Mouse (Mus musculus) small intestine, adult 2 months (tissue): ENCODE data around the gene Mt3.

Experiments
- CTCF ChIP-seq: fragments of 200-500 bp; IDR thresholded peaks from 2 replicates; pipeline ENCODE4 v1.5.1; 2012; ENCODE audit warnings: low read depth, mild to moderate bottlenecking, control low read depth, inconsistent platforms, low read length, moderate library complexity, mixed read lengths; ENCODE audit not compliant: insufficient replicate concordance, insufficient read length; ENCODE audit errors: extremely low read depth
- POLR2A ChIP-seq: fragments of 200-500 bp; IDR thresholded peaks from 2 replicates; pipeline ENCODE4 v1.6.1; 2012; ENCODE audit warnings: low read depth, mild to moderate bottlenecking, control low read depth, inconsistent platforms, low read length, moderate library complexity

DNA sequence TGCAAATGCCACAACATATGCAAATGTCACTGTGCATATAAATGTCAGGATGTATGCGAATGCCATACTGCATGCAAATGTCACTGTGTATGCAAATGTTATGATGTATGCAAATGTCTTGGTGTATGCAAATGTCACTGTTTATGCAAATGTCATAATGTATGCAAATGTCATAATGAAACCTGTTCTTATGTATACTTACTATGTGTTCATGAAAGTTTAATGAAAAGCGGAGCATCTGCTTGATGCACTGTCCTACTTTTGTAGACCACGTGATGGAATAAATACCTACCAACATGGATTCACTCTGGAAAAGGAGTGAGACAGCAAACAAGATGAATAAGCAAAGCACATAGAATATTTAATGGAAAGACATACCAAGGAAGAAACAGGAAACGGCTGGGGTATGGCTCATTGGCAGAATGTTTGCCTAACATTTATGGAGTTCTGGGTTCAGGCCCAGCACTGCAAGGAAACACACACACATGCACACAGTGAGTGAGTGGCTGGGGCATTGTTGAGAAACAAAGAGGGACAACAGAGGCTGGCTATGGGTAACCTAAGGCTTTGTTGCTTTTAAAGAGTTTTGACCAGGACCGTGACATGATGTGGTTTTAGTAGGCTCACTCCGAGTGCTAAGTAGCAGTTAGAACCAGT, 23.1 kb upstream of the Mt3 start:
- TF ChIP-seq POLR2A (no peak), CTCF (no peak)
